Mouse (Mus musculus) megakaryocyte, embryonic 14.5 days (primary cell): ENCODE data around the gene Fam163a.

Source experiments
- FLI1 ChIP-seq: IDR thresholded peaks from 2 replicates; pipeline ENCODE4 v1.6.1; 2012; ENCODE audit warnings: low read length, inconsistent platforms, mixed read lengths
- GATA1 ChIP-seq: IDR thresholded peaks from 3 replicates; pipeline ENCODE4 v1.6.1; 2012; ENCODE audit warnings: mixed read lengths, low read length, inconsistent platforms, borderline replicate concordance

DNA sequence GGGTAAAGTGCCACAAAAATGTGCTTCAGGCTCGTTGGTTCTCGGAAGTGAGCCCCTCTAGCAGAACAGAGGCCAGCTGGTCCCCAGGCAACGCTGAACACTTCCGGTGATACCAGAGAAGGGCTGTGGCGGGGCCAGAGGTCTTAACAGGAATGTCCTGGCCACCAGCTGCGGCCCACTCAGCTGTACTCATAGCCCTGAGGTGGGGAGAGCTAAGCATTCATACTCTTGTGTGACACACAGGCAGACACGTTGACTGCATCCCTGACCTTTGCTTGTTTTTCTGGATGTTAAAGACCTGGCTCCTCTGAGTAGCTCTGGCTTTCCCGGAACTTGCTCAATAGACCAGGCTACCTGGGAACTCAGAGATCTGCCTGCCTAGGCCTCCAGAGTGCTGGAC, 130.3 kb downstream of the Fam163a start:
- TF ChIP-seq GATA1 (no peak), FLI1 (no peak)
